Mouse (Mus musculus) MN1 (cell line): ENCODE results near the gene Gm49380.
A peak's percentile ranks its signal among the peaks of the same experiment; 100 is the strongest.

Experiments used
- DNase-seq: peaks from one replicate; pipeline ENCODE4 v3.0.0-alpha.2; 2016; ENCODE audit warnings: low spot score

Gene Gm49380

GRCm38 (mm10) chr9:44047071-44047470 is 66.2 kb downstream of the Gm49380 start:
- no peak for DNase-seq

GRCm38 (mm10) chr9:44046426-44046825 is 66.9 kb downstream of the Gm49380 start:
- no peak for DNase-seq

- no peak for DNase-seq
Measured at GRCm38 (mm10) chr9:44045884-44046272, 67.4 kb downstream of the Gm49380 start.

GRCm38 (mm10) chr9:44045158-44045883 is 68.0 kb downstream of the Gm49380 start:
- no peak for DNase-seq

GRCm38 (mm10) chr9:44044426-44045157 is 68.7 kb downstream of the Gm49380 start:
- DNase-seq, result no peak

GRCm38 (mm10) chr9:44043708-44044425 is 69.4 kb downstream of the Gm49380 start:
- no peak for DNase-seq

- peak; percentile 38 for DNase-seq
Measured at GRCm38 (mm10) chr9:44042836-44043707, 70.2 kb downstream of the Gm49380 start, which contains the start of gene Thy1. TSS of gene Thy1 (plus strand) at chr9:44043384.

- no peak for DNase-seq
Measured at GRCm38 (mm10) chr9:44042396-44042680, 71.0 kb downstream of the Gm49380 start.

GRCm38 (mm10) chr9:44041511-44042395 is 71.5 kb downstream of the Gm49380 start:
- no peak for DNase-seq

- DNase-seq, result no peak
Measured at GRCm38 (mm10) chr9:44037106-44037505, 76.2 kb downstream of the Gm49380 start.

- DNase-seq, result no peak
Measured at GRCm38 (mm10) chr9:44033957-44034727, 79.2 kb downstream of the Gm49380 start.

- DNase-seq, result no peak
Measured at GRCm38 (mm10) chr9:44033317-44033716, 80.0 kb downstream of the Gm49380 start.

- DNase-seq, result no peak
Measured at GRCm38 (mm10) chr9:44031946-44032345, 81.4 kb downstream of the Gm49380 start.

GRCm38 (mm10) chr9:44031079-44031478 is 82.2 kb downstream of the Gm49380 start:
- DNase-seq, result no peak

- DNase-seq, result no peak
Measured at GRCm38 (mm10) chr9:44030646-44031045, 82.7 kb downstream of the Gm49380 start.

GRCm38 (mm10) chr9:44029580-44030236 is 83.6 kb downstream of the Gm49380 start:
- DNase-seq, result no peak

- DNase-seq, result no peak
Measured at GRCm38 (mm10) chr9:44024096-44024495, 89.2 kb downstream of the Gm49380 start.

- no peak for DNase-seq
Measured at GRCm38 (mm10) chr9:44022100-44022847, 91.0 kb downstream of the Gm49380 start.

GRCm38 (mm10) chr9:44020001-44020400 is 93.3 kb downstream of the Gm49380 start:
- DNase-seq, result no peak
